Mouse (Mus musculus): ENCODE measurements around the gene Dtd1. TPM values are rescaled to one million over a fixed set of nuclear protein-coding genes. Genes with fewer than 3 reads are reported as not detected.

Dtd1 gene
- polyA plus RNA-seq, 1 experiment, result 10.5 TPM

DNA sequence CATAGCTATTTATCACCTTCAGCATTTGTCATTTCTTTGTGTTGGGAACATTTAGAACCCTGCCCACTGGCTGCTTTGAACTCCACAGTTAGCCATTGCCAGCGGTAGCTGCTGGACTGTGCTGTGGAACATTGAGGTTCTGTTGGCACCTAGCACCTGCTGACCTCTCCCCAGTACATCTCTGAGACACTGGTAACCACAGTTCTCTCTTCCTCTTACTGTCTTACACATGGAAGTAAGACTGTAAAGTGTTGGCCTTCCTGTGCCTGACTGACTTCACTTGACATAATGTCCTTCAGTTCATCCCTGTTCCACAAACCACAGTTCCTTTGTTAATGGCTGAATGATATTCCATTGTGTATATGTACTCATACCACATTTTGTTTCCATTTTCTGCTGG, 50.3 kb downstream of the Dtd1 start:
- Histone ChIP-seq H3ac (ENCODE audit: control insufficient read depth, insufficient read length) (no peak overlapping the region), H3K4me3 (no peak overlapping the region)
- TF ChIP-seq MYOG (IDR thresholded peaks at IDR 0.05; ENCODE audit: control insufficient read depth in 1 of 3, insufficient read depth in 1 of 3, insufficient read length in 2 of 3, low read depth in 2 of 3) (no peak), TCF12 (IDR thresholded peaks at IDR 0.05; ENCODE audit: insufficient read depth, poor library complexity, severe bottlenecking) (no peak), POLR2A (IDR thresholded peaks at IDR 0.05; ENCODE audit: insufficient read length, low read depth) (no peak), POLR2AphosphoS2 (IDR thresholded peaks at IDR 0.05; ENCODE audit: insufficient read length, low read depth) (no peak), E2F4 (IDR thresholded peaks at IDR 0.05; ENCODE audit: insufficient read depth) (no peak), MYOD1 (IDR thresholded peaks at IDR 0.05; ENCODE audit: control insufficient read depth in 1 of 3, insufficient read length in 2 of 3, low read depth in 2 of 3) (no peak), TCF3 (IDR thresholded peaks at IDR 0.05; ENCODE audit: insufficient read length, low read depth) (no peak), CEBPB (IDR thresholded peaks at IDR 0.05; ENCODE audit: insufficient read depth, poor library complexity, severe bottlenecking) (no peak), USF1 (IDR thresholded peaks at IDR 0.05; ENCODE audit: low read depth) (no peak)

GRCm38 (mm10) chr2:144652841-144653240, 53.1 kb downstream of the Dtd1 start:
- Histone ChIP-seq H3K36me3 (ENCODE audit: control insufficient read depth, insufficient read depth) (no peaks in the 10 kb centered on the region), H3K27me3 (ENCODE audit: control insufficient read depth, insufficient read depth, insufficient read length) (no peaks in the 10 kb centered on the region), H3K4me3 (no peak overlapping the region), H3K79me2 (ENCODE audit: control insufficient read depth, insufficient read depth) (no peaks in the 10 kb centered on the region), H3ac (ENCODE audit: control insufficient read depth, insufficient read length) (no peak overlapping the region), H3K4me2 (ENCODE audit: low read depth) (no peak overlapping the region)
- TF ChIP-seq POLR2AphosphoS2 (IDR thresholded peaks at IDR 0.05; ENCODE audit: insufficient read length, low read depth) (no peak), SRF (IDR thresholded peaks at IDR 0.05; ENCODE audit: control insufficient read depth, insufficient read length, low read depth) (no peak), POLR2A (IDR thresholded peaks at IDR 0.05; ENCODE audit: insufficient read length, low read depth) (no peak), MYOD1 (IDR thresholded peaks at IDR 0.05; ENCODE audit: control insufficient read depth in 1 of 3, insufficient read length in 2 of 3, low read depth in 2 of 3) (no peak), MYOG (IDR thresholded peaks at IDR 0.05; ENCODE audit: control insufficient read depth in 1 of 3, insufficient read depth in 1 of 3, insufficient read length in 2 of 3, low read depth in 2 of 3) (no peak), MAX (IDR thresholded peaks at IDR 0.05; ENCODE audit: low read depth) (no peak), TCF12 (IDR thresholded peaks at IDR 0.05; ENCODE audit: insufficient read depth, poor library complexity, severe bottlenecking) (no peak)

More for the DNA sequence above, 50.3 kb downstream of the Dtd1 start:
- no peak overlapping the region for H3K4me2 ChIP-seq (ENCODE audit: low read depth)
- H3K36me3 ChIP-seq (ENCODE audit: control insufficient read depth, insufficient read depth), result no peaks in the 10 kb centered on the region
- H3K79me2 ChIP-seq (ENCODE audit: control insufficient read depth, insufficient read depth), result no peaks in the 10 kb centered on the region
- no peaks in the 10 kb centered on the region for H3K27me3 ChIP-seq (ENCODE audit: control insufficient read depth, insufficient read depth, insufficient read length)

- Histone ChIP-seq H3K36me3 (ENCODE audit: control insufficient read depth, insufficient read depth) (no peaks in the 10 kb centered on the region), H3K4me2 (ENCODE audit: low read depth) (no peak overlapping the region), H3K27me3 (ENCODE audit: control insufficient read depth, insufficient read depth, insufficient read length) (no peaks in the 10 kb centered on the region), H3ac (ENCODE audit: control insufficient read depth, insufficient read length) (no peak overlapping the region), H3K4me3 (no peak overlapping the region), H3K79me2 (ENCODE audit: control insufficient read depth, insufficient read depth) (no peaks in the 10 kb centered on the region)
- TF ChIP-seq REST (IDR thresholded peaks at IDR 0.05; ENCODE audit: insufficient read depth, insufficient read length) (no peak), TCF3 (IDR thresholded peaks at IDR 0.05; ENCODE audit: insufficient read length, low read depth) (no peak), CEBPB (IDR thresholded peaks at IDR 0.05; ENCODE audit: insufficient read depth, poor library complexity, severe bottlenecking) (no peak), MYOG (IDR thresholded peaks at IDR 0.05; ENCODE audit: control insufficient read depth in 1 of 3, insufficient read depth in 1 of 3, insufficient read length in 2 of 3, low read depth in 2 of 3) (no peak), SRF (IDR thresholded peaks at IDR 0.05; ENCODE audit: control insufficient read depth, insufficient read length, low read depth) (no peak), E2F4 (IDR thresholded peaks at IDR 0.05; ENCODE audit: insufficient read depth) (no peak), MYOD1 (IDR thresholded peaks at IDR 0.05; ENCODE audit: control insufficient read depth in 1 of 3, insufficient read length in 2 of 3, low read depth in 2 of 3) (no peak), MAX (IDR thresholded peaks at IDR 0.05; ENCODE audit: low read depth) (no peak), POLR2AphosphoS2 (IDR thresholded peaks at IDR 0.05; ENCODE audit: insufficient read length, low read depth) (no peak), POLR2A (IDR thresholded peaks at IDR 0.05; ENCODE audit: insufficient read length, low read depth) (no peak), TCF12 (IDR thresholded peaks at IDR 0.05; ENCODE audit: insufficient read depth, poor library complexity, severe bottlenecking) (no peak)
These were observed 55.6 kb downstream of the Dtd1 start for GRCm38 (mm10) chr2:144655307-144655706.

DNA sequence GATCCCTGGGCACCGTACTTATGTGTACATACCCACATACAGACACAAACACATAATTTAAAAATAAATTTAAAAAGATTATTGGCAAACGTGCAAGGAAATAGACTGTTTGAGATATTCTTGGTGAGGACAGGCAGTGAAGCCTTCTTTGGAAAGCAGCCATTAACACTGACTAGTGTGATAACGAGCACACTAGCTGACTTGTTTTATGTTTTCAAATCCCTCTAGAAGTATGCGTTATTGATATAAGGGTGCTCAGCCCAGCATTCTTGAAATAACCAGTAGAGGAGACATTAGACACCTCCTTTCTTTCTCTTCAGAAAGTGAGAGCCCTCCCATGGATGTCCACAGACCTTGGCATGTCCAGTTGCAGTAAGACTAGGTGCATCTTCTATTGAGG, 68.8 kb downstream of the Dtd1 start:
- H3ac ChIP-seq (ENCODE audit: control insufficient read depth, insufficient read length), result no peak overlapping the region
- no peaks in the 10 kb centered on the region for H3K79me2 ChIP-seq (ENCODE audit: control insufficient read depth, insufficient read depth)
- H3K4me2 ChIP-seq (ENCODE audit: low read depth), result no peak overlapping the region
- H3K36me3 ChIP-seq (ENCODE audit: control insufficient read depth, insufficient read depth), result no peaks in the 10 kb centered on the region
- no peak for TF ChIP-seq MYOG (IDR thresholded peaks at IDR 0.05; ENCODE audit: control insufficient read depth in 1 of 3, insufficient read depth in 1 of 3, insufficient read length in 2 of 3, low read depth in 2 of 3)
- TF ChIP-seq MAX (IDR thresholded peaks at IDR 0.05; ENCODE audit: low read depth), result no peak
- no peak for TF ChIP-seq POLR2AphosphoS2 (IDR thresholded peaks at IDR 0.05; ENCODE audit: insufficient read length, low read depth)
- no peak for TF ChIP-seq MYOD1 (IDR thresholded peaks at IDR 0.05; ENCODE audit: control insufficient read depth in 1 of 3, insufficient read length in 2 of 3, low read depth in 2 of 3)
- no peak for TF ChIP-seq REST (IDR thresholded peaks at IDR 0.05; ENCODE audit: insufficient read depth, insufficient read length)
- no peak for TF ChIP-seq USF1 (IDR thresholded peaks at IDR 0.05; ENCODE audit: low read depth)
- TF ChIP-seq TCF3 (IDR thresholded peaks at IDR 0.05; ENCODE audit: insufficient read length, low read depth), result no peak
- H3K27me3 ChIP-seq (ENCODE audit: control insufficient read depth, insufficient read depth, insufficient read length), result no peaks in the 10 kb centered on the region
- H3K4me3 ChIP-seq, result no peak overlapping the region

GRCm38 (mm10) chr2:144670289-144670930, 70.7 kb downstream of the Dtd1 start:
- Histone ChIP-seq H3K79me2 (ENCODE audit: control insufficient read depth, insufficient read depth) (no peaks in the 10 kb centered on the region), H3K4me2 (ENCODE audit: low read depth) (no peak overlapping the region), H3K36me3 (ENCODE audit: control insufficient read depth, insufficient read depth) (no peaks in the 10 kb centered on the region), H3K4me3 (no peak overlapping the region), H3ac (ENCODE audit: control insufficient read depth, insufficient read length) (no peak overlapping the region), H3K27me3 (ENCODE audit: control insufficient read depth, insufficient read depth, insufficient read length) (no peaks in the 10 kb centered on the region)
- TF ChIP-seq POLR2A (IDR thresholded peaks at IDR 0.05; ENCODE audit: insufficient read length, low read depth), result no peak
- TF ChIP-seq SRF (IDR thresholded peaks at IDR 0.05; ENCODE audit: control insufficient read depth, insufficient read length, low read depth), result no peak
- no peak for TF ChIP-seq POLR2AphosphoS2 (IDR thresholded peaks at IDR 0.05; ENCODE audit: insufficient read length, low read depth)
- no peak for TF ChIP-seq CEBPB (IDR thresholded peaks at IDR 0.05; ENCODE audit: insufficient read depth, poor library complexity, severe bottlenecking)
- no peak for TF ChIP-seq TCF12 (IDR thresholded peaks at IDR 0.05; ENCODE audit: insufficient read depth, poor library complexity, severe bottlenecking)
- no peak for TF ChIP-seq MAX (IDR thresholded peaks at IDR 0.05; ENCODE audit: low read depth)
- no peak for TF ChIP-seq MYOD1 (IDR thresholded peaks at IDR 0.05; ENCODE audit: control insufficient read depth in 1 of 3, insufficient read length in 2 of 3, low read depth in 2 of 3)
- no peak for TF ChIP-seq MYOG (IDR thresholded peaks at IDR 0.05; ENCODE audit: control insufficient read depth in 1 of 3, insufficient read depth in 1 of 3, insufficient read length in 2 of 3, low read depth in 2 of 3)
- TF ChIP-seq TCF3 (IDR thresholded peaks at IDR 0.05; ENCODE audit: insufficient read length, low read depth), result no peak
- TF ChIP-seq E2F4 (IDR thresholded peaks at IDR 0.05; ENCODE audit: insufficient read depth), result no peak
- TF ChIP-seq USF1 (IDR thresholded peaks at IDR 0.05; ENCODE audit: low read depth), result no peak
- TF ChIP-seq REST (IDR thresholded peaks at IDR 0.05; ENCODE audit: insufficient read depth, insufficient read length), result no peak
